Mouse (Mus musculus) intestine, postnatal 0 days (tissue): Measurements from ENCODE around the gene Smox. TPM values are rescaled to one million over a fixed set of nuclear protein-coding genes. Genes with fewer than 3 reads are reported as not detected.

ENCODE experiments used
- ATAC-seq: fragments of 200-750 bp; cut with Nextera tagmentation; 2 replicates; pipeline ENCODE4 v1.8.0; 2017; ENCODE audit warnings: mild to moderate bottlenecking, moderate TSS enrichment, moderate library complexity
- H3K27ac ChIP-seq: fragments of 300-500 bp; sonication (generic); 2 replicates; pipeline ENCODE4 v1.5.1; 2014; ENCODE audit warnings: mild to moderate bottlenecking, low read depth, low read length, moderate library complexity
- H3K27me3 ChIP-seq: fragments of 300-500 bp; sonication (generic); replicated peaks from 2 replicates; pipeline ENCODE4 v1.6.1; 2014; ENCODE audit warnings: low read length, mixed read lengths; ENCODE audit not compliant: control insufficient read depth, insufficient read depth
- H3K36me3 ChIP-seq: fragments of 300-500 bp; sonication (generic); 2 replicates; pipeline ENCODE4 v1.6.1; 2014; ENCODE audit warnings: mild to moderate bottlenecking, moderate library complexity; ENCODE audit not compliant: control insufficient read depth, insufficient read depth
- H3K4me1 ChIP-seq: fragments of 300-500 bp; sonication (generic); replicated peaks from 2 replicates; pipeline ENCODE4 v1.6.1; 2014; ENCODE audit warnings: antibody characterized with exemption, low read length, mixed read lengths; ENCODE audit not compliant: control insufficient read depth, insufficient read depth
- H3K4me2 ChIP-seq: fragments of 300-500 bp; sonication (generic); replicated peaks from 2 replicates; pipeline ENCODE4 v1.6.1; 2014; ENCODE audit warnings: low read depth, mild to moderate bottlenecking, moderate library complexity
- H3K4me3 ChIP-seq: fragments of 300-500 bp; sonication (generic); 2 replicates; pipeline ENCODE4 v1.5.1; 2014; ENCODE audit warnings: low read depth, low read length
- H3K9ac ChIP-seq: fragments of 300-500 bp; sonication (generic); 2 replicates; pipeline ENCODE4 v1.6.1; 2014; ENCODE audit warnings: mild to moderate bottlenecking, low read depth, low read length
- H3K9me3 ChIP-seq: fragments of 300-500 bp; sonication (generic); 2 replicates; pipeline ENCODE4 v1.6.1; 2016; ENCODE audit warnings: mixed run types; ENCODE audit not compliant: control insufficient read depth
- CTCF ChIP-seq: sonication (generic); IDR thresholded peaks from 2 replicates; pipeline ENCODE4 v1.5.1; 2016; ENCODE audit warnings: low read depth, mild to moderate bottlenecking, control low read depth, antibody characterized with exemption, moderate library complexity
- WGBS: fragments of 180-500 bp; shearing (Covaris S2); extraction: QIAGEN DNeasy Blood & Tissue Kit; methylation state at CpG from one replicate; pipeline ENCODE4 v1.1.7; 2014; 5-methylcytosine and 5-hydroxymethylcytosine counted together
- polyA plus RNA-seq: library from polyadenylated mRNA; unstranded; fragments of >200 nt; fragmentation: Nextera tagmentation; extraction: Ambion mirVana; gene quantifications from 2 replicates; pipeline ENCODE4 v1.2.1, GENCODE M21; 2015

Gene Smox
- polyA plus RNA-seq, 1 experiment from 2014 or later, result 19.9 TPM

GRCm38 (mm10) chr2:131481733-131482132, 9.6 kb upstream of the Smox start:
- ATAC-seq, result no peak
- Histone ChIP-seq H3K4me1 (no peaks in the 10 kb centered on the region), H3K27me3 (no peaks in the 10 kb centered on the region), H3K4me3 (no peak overlapping the region), H3K9me3 (peaks cover 4% of the 10 kb centered on the region; the same call in 1 of the 2 replicates), H3K36me3 (no peaks in the 10 kb centered on the region), H3K9ac (no peak overlapping the region), H3K4me2 (no peak overlapping the region), H3K27ac (no peak overlapping the region)
- WGBS, result 63% methylated on average over 1 of the region's 1 CpGs
- TF ChIP-seq CTCF, result no peak

GRCm38 (mm10) chr2:131482478-131482877, 8.8 kb upstream of the Smox start:
- TF ChIP-seq CTCF, result no peak
- Histone ChIP-seq H3K9me3 (peaks cover 4% of the 10 kb centered on the region; the same call in 1 of the 2 replicates), H3K36me3 (no peaks in the 10 kb centered on the region), H3K27me3 (no peaks in the 10 kb centered on the region), H3K4me2 (no peak overlapping the region), H3K9ac (no peak overlapping the region), H3K4me1 (no peaks in the 10 kb centered on the region), H3K4me3 (no peak overlapping the region), H3K27ac (no peak overlapping the region)
- WGBS, result 80% methylated on average over 6 of the region's 6 CpGs
- ATAC-seq, result no peak

- Histone ChIP-seq H3K4me2 (no peak overlapping the region), H3K9ac (no peak overlapping the region), H3K27me3 (no peaks in the 10 kb centered on the region), H3K9me3 (peaks cover 4% of the 10 kb centered on the region; the same call in 1 of the 2 replicates), H3K36me3 (no peaks in the 10 kb centered on the region), H3K4me1 (no peaks in the 10 kb centered on the region), H3K27ac (no peak overlapping the region), H3K4me3 (no peak overlapping the region)
- 60% methylated on average over 7 of the region's 7 CpGs for WGBS
- ATAC-seq, result no peak
- no peak for TF ChIP-seq CTCF
Measured at GRCm38 (mm10) chr2:131483562-131483961, 7.7 kb upstream of the Smox start.

- peaks cover under 1% of the 10 kb centered on the region; the same call in 1 of the 2 replicates for H3K9me3 ChIP-seq
- no peak for ATAC-seq
- H3K27me3 ChIP-seq, result no peaks in the 10 kb centered on the region
- H3K4me2 ChIP-seq, result no peak overlapping the region
- H3K9ac ChIP-seq, result no peak overlapping the region
- no peak overlapping the region for H3K4me3 ChIP-seq
- H3K27ac ChIP-seq, result no peak overlapping the region
- WGBS, result 80% methylated on average over 6 of the region's 6 CpGs
- no peaks in the 10 kb centered on the region for H3K4me1 ChIP-seq
- no peak for TF ChIP-seq CTCF
- no peaks in the 10 kb centered on the region for H3K36me3 ChIP-seq
Measured at GRCm38 (mm10) chr2:131484182-131484581, 7.1 kb upstream of the Smox start.

- Histone ChIP-seq H3K36me3 (no peaks in the 10 kb centered on the region), H3K27ac (no peak overlapping the region), H3K4me3 (no peak overlapping the region), H3K9ac (no peak overlapping the region), H3K27me3 (no peaks in the 10 kb centered on the region), H3K4me1 (no peaks in the 10 kb centered on the region), H3K4me2 (no peak overlapping the region), H3K9me3 (no peaks in the 10 kb centered on the region)
- no peak for TF ChIP-seq CTCF
- ATAC-seq, result no peak
- WGBS, result 83% methylated on average over 15 of the region's 15 CpGs
Measured at GRCm38 (mm10) chr2:131485126-131485525, 6.2 kb upstream of the Smox start.

- no peak for ATAC-seq
- WGBS, result 80% methylated on average over 3 of the region's 3 CpGs
- H3K27ac ChIP-seq, result no peak overlapping the region
Measured at GRCm38 (mm10) chr2:131486046-131486445, 5.2 kb upstream of the Smox start.

GRCm38 (mm10) chr2:131487337-131487736, 4.0 kb upstream of the Smox start:
- Histone ChIP-seq H3K4me3 (no peak overlapping the region), H3K4me2 (no peak overlapping the region), H3K9ac (no peak overlapping the region), H3K9me3 (no peaks in the 10 kb centered on the region), H3K27me3 (no peaks in the 10 kb centered on the region), H3K27ac (no peak overlapping the region), H3K36me3 (no peaks in the 10 kb centered on the region), H3K4me1 (0 out of 2 replicates have a peak, but pooled peaks cover 2% of the 10 kb centered on the region)
- no peak for TF ChIP-seq CTCF
- WGBS, result 92% methylated on average over 5 of the region's 5 CpGs
- no peak for ATAC-seq

More at GRCm38 (mm10) chr2:131486046-131486445, 5.2 kb upstream of the Smox start:
- H3K36me3 ChIP-seq, result no peaks in the 10 kb centered on the region
- no peaks in the 10 kb centered on the region for H3K4me1 ChIP-seq
- TF ChIP-seq CTCF, result no peak
- no peak overlapping the region for H3K9ac ChIP-seq
- no peaks in the 10 kb centered on the region for H3K9me3 ChIP-seq
- no peaks in the 10 kb centered on the region for H3K27me3 ChIP-seq
- no peak overlapping the region for H3K4me3 ChIP-seq
- H3K4me2 ChIP-seq, result no peak overlapping the region
